Mouse (Mus musculus) mature B cell (primary cell): ENCODE results near the gene Mpig6b.
"Not testable (repeated sequence)": the region's sequence is repeated elsewhere in the genome, so short reads cannot be mapped to it uniquely, and the experiment has no call there.

Source experiments
- in situ Hi-C: fragments of 300-500 bp; cut with MboI; formaldehyde crosslinking; loops from 2 replicates; pipeline ENCODE4 v1.14.3; 2019

Mpig6b gene

GRCm38 (mm10) chr17:35039121-35039873 is 26.7 kb downstream of the Mpig6b start:
- in situ Hi-C loops = no loop called here

- in situ Hi-C loops = no loop called here
Measured at GRCm38 (mm10) chr17:35034896-35035295, 31.1 kb downstream of the Mpig6b start.

GRCm38 (mm10) chr17:35033703-35034102 is 32.3 kb downstream of the Mpig6b start:
- in situ Hi-C loops = not testable (repeated sequence)

DNA sequence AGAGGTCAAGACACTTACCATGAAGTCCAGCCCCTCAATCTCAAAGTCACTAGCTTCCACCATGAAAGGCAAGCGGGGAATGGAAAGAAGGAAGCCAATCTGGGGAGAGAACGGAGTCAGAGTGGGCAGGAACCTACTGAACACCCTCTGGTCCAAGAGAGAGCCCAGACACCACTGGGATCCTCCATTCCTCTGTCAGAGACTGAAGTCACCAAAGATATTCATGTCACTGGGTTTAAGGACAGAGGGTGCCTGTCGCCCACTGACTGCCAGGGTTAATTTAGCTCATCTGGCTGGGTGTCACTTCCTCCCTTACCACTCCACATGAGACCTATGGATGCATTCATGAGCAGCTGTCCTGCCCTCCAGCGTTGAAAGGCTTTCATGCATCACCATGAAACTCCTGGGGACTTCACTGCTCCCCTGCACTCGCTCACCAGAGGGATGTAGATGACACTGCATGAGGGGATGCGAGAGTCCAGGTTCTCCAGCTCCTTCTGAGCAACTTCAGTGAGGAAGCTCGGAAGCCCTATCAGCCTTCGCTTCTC is 33.6 kb downstream of the Mpig6b start:
- in situ Hi-C loops = no loop called here

DNA sequence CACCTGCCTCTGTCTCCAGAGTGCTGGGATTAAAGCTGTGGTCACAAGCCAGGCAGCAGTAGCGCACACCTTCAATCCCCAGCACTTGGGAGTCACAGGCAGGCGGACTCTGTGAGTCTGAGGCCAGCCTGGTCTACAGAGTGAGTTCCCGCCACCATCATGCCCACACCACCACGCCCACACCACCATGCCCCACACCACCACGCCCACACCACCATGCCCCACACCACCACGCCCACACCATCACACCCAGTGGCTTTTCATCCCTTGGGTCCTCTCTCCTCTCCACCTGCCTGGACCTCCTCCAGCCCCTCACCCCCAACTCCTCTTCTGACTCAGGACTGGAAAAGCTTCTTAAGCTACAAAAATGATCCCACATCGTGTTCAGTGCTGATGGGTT is 34.1 kb downstream of the Mpig6b start:
- in situ Hi-C loops = no loop called here

- in situ Hi-C loops = no loop called here
Measured at GRCm38 (mm10) chr17:35031272-35031671, 34.7 kb downstream of the Mpig6b start.

DNA sequence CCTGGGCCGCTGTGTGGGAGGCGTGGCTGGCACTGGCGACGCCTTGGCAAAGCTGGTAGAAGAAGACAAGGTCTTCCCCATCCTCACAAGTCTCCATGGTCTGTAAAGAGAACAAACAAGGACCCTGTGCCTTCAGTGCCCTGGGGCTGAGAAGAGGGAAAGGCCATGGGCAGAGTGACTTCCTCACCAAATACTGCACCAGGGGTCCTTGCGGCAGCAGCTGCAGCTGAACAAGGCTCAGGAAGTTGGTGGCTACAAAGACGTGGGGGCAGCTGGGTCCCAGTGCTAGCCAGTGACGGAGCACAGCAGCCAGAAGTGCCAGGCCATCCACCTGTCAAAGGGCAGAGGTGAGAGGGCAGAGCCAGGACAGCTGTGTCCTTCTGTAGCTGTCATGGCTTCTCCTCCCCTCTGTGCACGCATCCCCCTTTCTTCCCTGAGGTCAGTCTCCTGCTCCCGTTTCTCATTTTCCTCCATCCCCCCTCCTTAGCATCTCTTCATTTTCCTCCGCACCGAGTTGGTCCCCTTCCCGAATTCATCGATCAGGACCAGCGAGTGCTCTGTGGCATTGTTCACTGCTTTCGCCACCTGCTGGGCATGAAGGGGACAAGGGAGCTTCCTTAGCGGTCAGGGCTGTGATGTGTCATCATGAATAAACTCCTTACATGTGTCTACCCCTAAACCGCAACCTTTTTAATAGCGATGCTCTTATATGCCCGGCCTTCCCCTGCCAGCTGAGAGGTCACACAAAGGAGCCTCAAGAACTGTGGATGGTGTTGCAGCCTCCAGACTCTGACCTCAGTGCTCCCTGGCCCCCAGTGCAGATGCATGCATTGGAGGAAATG is 36.1 kb downstream of the Mpig6b start:
- in situ Hi-C loops = no loop called here

- in situ Hi-C loops = no loop called here
Measured at GRCm38 (mm10) chr17:35028315-35028714, 37.7 kb downstream of the Mpig6b start.

DNA sequence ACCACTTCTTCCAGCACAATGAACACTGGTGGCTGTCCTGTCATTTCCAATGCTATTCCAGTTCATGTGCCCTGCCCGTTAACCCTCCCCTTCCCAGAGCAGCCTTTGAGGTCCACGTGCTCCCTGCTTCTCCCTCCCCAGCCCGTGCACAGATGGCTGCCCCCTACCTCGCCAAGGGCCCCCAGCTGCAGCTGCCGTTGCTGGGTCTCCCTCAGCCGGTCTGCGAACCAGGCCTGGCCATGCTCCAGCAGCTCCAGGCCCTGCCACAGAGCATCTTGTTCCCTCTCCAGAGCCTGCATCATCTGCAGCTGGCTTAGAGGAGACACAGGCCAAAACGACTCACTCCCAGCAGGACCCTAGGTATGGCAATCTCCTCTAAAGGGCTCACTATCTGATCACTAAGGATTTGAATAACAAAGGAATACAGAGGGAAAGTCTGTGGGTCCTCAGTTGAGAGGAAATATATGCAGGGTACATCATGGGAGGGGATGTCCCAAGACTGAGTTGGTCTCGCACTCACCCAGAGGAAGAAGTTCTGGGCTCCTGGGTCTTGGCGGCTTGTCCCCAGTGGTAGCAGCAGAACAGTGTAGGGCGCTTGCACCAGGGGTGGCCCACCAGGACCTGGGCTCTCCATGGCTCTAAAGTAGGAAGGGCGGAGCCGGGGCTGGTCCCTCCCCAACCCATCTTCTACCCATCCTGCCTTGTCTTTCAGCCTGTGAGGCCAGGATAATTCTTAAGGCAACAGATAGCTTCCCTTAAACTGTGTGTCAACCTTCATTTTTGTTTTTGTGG is 38.5 kb downstream of the Mpig6b start, which contains the start of gene Sapcd1:
Sapcd1 (minus strand) TSS at position 740 of the 792 bp plus-strand sequence.
- in situ Hi-C loops = no loop called here

DNA sequence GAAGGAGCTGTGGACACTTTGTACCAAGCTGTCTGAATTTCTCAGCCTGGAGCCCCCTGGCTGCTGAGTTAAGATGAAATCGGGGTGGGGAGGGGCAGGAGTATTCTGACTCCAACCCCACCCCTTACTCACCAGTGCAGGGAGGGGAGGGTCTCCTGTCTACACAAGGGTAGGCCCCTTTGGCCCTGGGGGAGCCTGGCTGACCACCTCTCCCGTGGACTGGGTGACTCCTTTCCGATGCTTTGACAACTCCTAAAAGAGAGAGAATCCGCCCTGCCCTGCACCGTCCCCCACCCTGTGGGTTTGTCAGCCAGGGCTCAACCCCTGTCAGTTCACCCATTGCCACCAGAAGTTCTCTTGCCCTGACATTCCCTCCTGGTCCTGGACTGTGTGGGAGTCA is 39.8 kb downstream of the Mpig6b start:
- in situ Hi-C loops = no loop called here

GRCm38 (mm10) chr17:35024691-35025488 is 41.1 kb downstream of the Mpig6b start:
- in situ Hi-C loops = loop anchor here (5.0 kb wide), 1 partner anchor 37 kb away; no protein-coding TSS in a partner anchor

GRCm38 (mm10) chr17:35024261-35024660 is 41.7 kb downstream of the Mpig6b start:
- in situ Hi-C loops = loop anchor here (5.0 kb wide), 1 partner anchor 38 kb away; no protein-coding TSS in a partner anchor

- in situ Hi-C loops = loop anchor here (5.0 kb wide), 1 partner anchor 39 kb away; no protein-coding TSS in a partner anchor
Measured at GRCm38 (mm10) chr17:35023756-35024155, 42.2 kb downstream of the Mpig6b start.

- in situ Hi-C loops = loop anchor here (5.0 kb wide), 1 partner anchor 39 kb away; no protein-coding TSS in a partner anchor
Measured at GRCm38 (mm10) chr17:35023221-35023620, 42.8 kb downstream of the Mpig6b start.

GRCm38 (mm10) chr17:35022541-35023060 is 43.4 kb downstream of the Mpig6b start:
- in situ Hi-C loops = loop anchor here (5.0 kb wide), 1 partner anchor 40 kb away; no protein-coding TSS in a partner anchor

- in situ Hi-C loops = loop anchor here (5.0 kb wide), 1 partner anchor 40 kb away; no protein-coding TSS in a partner anchor
Measured at GRCm38 (mm10) chr17:35021842-35022477, 44.0 kb downstream of the Mpig6b start.

DNA sequence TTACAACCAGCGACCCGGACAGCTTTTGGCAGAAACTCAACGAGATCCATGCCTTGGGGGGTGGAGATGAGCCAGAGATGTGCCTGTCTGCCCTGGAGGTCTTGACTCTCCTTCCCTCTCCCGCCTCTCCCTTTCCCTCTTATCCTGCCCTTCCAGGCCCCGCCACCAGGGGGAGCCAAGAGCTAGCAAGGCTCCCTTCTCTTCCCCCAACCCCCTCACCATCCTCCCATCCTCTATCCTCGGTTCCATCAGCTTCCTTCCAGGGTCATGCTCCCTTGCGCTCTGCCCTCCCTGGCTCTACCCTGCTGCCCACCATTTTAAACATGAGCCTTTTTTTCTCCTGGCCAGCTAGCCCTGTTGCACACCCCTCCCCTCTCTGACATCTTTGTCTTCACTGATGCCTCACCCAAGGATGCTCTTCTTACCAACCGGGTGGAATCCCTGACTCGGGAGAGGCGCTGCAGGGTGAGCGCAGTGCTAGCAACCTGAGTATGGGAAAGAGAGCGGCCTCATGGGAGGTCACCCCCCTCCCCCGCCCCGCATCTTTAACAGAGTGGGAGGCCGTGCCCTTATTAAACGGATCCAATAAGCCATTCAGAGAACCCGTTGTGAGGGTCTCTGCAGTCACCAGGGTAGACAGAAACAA is 44.7 kb downstream of the Mpig6b start:
- in situ Hi-C loops = loop anchor here (5.0 kb wide), 1 partner anchor 41 kb away; no protein-coding TSS in a partner anchor

DNA sequence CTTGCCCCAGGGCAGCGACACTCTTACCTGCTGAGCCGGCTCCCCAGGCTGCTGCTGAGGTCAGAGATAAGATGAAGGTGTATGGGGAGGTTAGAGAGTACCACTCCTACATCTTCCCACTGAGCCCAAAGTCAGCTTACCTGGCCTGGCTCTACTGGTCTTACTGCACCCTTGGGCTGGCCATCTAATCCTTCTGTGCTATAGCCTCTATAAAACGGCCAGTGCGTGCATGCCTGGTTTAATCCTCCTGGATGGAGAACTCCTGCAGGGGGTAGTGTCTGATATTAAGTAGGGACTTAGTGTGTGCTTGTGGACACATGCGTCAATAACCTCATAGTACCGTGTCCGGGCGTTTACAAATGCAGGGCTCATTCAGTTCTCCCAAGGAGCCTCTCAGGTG is 45.4 kb downstream of the Mpig6b start:
- in situ Hi-C loops = loop anchor here (5.0 kb wide), 1 partner anchor 42 kb away; no protein-coding TSS in a partner anchor

- in situ Hi-C loops = loop anchor here (5.0 kb wide), 1 partner anchor 42 kb away; no protein-coding TSS in a partner anchor
Measured at GRCm38 (mm10) chr17:35019894-35020293, 46.1 kb downstream of the Mpig6b start.
